Comparison of ENCODE assay signal across 8 mouse cellular contexts in genomic region chr2:48814223-48815038, GRCm38 (mm10). TPM values are rescaled to one million over a fixed set of nuclear protein-coding genes. Genes with fewer than 3 reads are reported as not detected.
DNase-seq lines count a peak whose midpoint lies in the region; ATAC-seq lines count a peak whose summit lies in the region.

No protein-coding gene starts in this region.

- H3K27ac ChIP-seq in hindbrain, embryonic 15.5 days (replicated peaks), result peak overlapping the region; percentile 96

- peak; percentile 65; the same call in 1 of the 2 replicates for ATAC-seq in hindbrain, embryonic 15.5 days (ENCODE audit: low FRiP score, low read depth)

- intact Hi-C loops in left cerebral cortex, postnatal 14 days (cut with DNase I), result loop anchor here (5.0 kb wide), 2 partner anchors 42 to 68 kb away; no protein-coding TSS in a partner anchor

- no peaks in the 10 kb centered on the region for H3K36me3 ChIP-seq in hindbrain, embryonic 15.5 days
- H3K36me3 ChIP-seq in megakaryocyte, embryonic 14.5 days (replicated peaks; ENCODE audit: low read length), result no peaks in the 10 kb centered on the region

- H3K27me3 ChIP-seq in hindbrain, embryonic 15.5 days, result no peaks in the 10 kb centered on the region
- peaks cover 63% of the 10 kb centered on the region for H3K27me3 ChIP-seq in megakaryocyte, embryonic 14.5 days (replicated peaks)

- peak overlapping the region; percentile 54 for H3K4me2 ChIP-seq in hindbrain, embryonic 15.5 days

- H3K4me3 ChIP-seq in hindbrain, embryonic 15.5 days, result peak overlapping the region; percentile 78
- H3K4me3 ChIP-seq in megakaryocyte, embryonic 14.5 days (replicated peaks), result peak overlapping the region; percentile 93

- H3K4me1 ChIP-seq in hindbrain, embryonic 15.5 days (replicated peaks), result peaks cover 27% of the 10 kb centered on the region
- peaks cover 17% of the 10 kb centered on the region for H3K4me1 ChIP-seq in megakaryocyte, embryonic 14.5 days

- peak; percentile 48 for DNase-seq in ZHBTc4 (ENCODE audit: low read depth, low spot score)
- DNase-seq in cerebellum, postnatal 10 days, result peak; percentile 67 to 68
- peak; percentile 34 for DNase-seq in gastrocnemius, adult 18-20 months (ENCODE audit: low spot score)
- DNase-seq in left cerebral cortex, postnatal 14 days (ENCODE audit: low spot score in 2 of 2), result peak; percentile 31 to 51
- peak; percentile 56 for DNase-seq in right cerebral cortex, postnatal 25 days
- peak; percentile 56 for DNase-seq in yolk sac, embryonic 10.5 days (ENCODE audit: low spot score)

- H3K9ac ChIP-seq in hindbrain, embryonic 15.5 days, result peak overlapping the region; percentile 88

- no peaks in the 10 kb centered on the region for H3K9me3 ChIP-seq in hindbrain, embryonic 15.5 days
- no peaks in the 10 kb centered on the region for H3K9me3 ChIP-seq in megakaryocyte, embryonic 14.5 days

- under 1% methylated on average over 76 of the region's 76 CpGs for WGBS in hindbrain, embryonic 15.5 days

RNA-seq across cellular contexts. Expression of gene Acvr2a, which starts 0.5 kb away (rescaled TPM):
- total RNA-seq in gastrocnemius, adult 18-20 months (2021), result 10 to 100 TPM; 18.6 to 25.2 TPM
- polyA plus RNA-seq in hindbrain, embryonic 15.5 days (2015; fragmentation: Nextera tagmentation; extraction: Ambion mirVana), result 45.1 and 48.0 TPM in 2 replicates
- total RNA-seq in left cerebral cortex, postnatal 14 days (2021), result 10 to 100 TPM; 48.5 to 60.9 TPM
- not detected in 2 replicates for polyA plus RNA-seq in megakaryocyte, embryonic 14.5 days (2012; ENCODE audit: insufficient read depth, low replicate concordance)

Comparison
In these comparisons a context has a peak if more than half of its experiments do, and no peak if none do; other contexts are left out.
1. Peak in every context shown above with its lines: DNase-seq, ATAC-seq, H3K4me3 ChIP-seq and H3K27ac ChIP-seq.